Mouse (Mus musculus): ENCODE results near the gene Dek. TPM values are rescaled to one million over a fixed set of nuclear protein-coding genes. Genes with fewer than 3 reads are reported as not detected.

The Dek gene
- polyA plus RNA-seq, 1 experiment from 2014 or later = 152 TPM

DNA sequence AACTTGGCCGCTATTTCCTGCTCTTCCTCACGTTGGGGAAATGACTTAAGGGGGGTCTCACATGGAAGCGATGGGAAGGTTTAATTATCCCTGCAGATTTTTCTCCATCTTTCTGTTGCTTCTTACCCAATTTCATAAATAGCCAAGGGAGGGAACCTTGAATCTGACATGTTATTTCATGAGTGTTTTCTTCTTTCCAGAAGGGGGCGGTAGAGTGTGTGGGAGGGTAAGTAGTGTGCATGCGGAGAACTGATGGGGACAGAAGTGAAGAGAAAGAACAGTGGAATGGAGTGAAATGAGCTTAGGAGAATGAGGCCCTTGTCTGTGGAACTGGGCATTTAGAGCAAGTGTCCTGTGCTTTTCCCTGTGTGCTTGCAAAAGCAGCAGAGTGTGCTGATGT, 27.2 kb downstream of the Dek start:
- no peak overlapping the region for H3K27ac ChIP-seq (replicated peaks)
- ATAC-seq (ENCODE audit: extremely low read depth, insufficient number of reproducible peaks, low FRiP score, low TSS enrichment) = no peak
- H3K4me1 ChIP-seq = no peaks in the 10 kb centered on the region
- H3K27me3 ChIP-seq (replicated peaks) = no peaks in the 10 kb centered on the region
- H3K36me3 ChIP-seq = peaks cover 66% of the 10 kb centered on the region
- no peak overlapping the region for H3K4me2 ChIP-seq
- 68% methylated on average over 5 of the region's 5 CpGs for WGBS
- no peak overlapping the region for H3K4me3 ChIP-seq
- no peak overlapping the region for H3K9ac ChIP-seq
- peaks cover 3% of the 10 kb centered on the region; the same call in 1 of the 2 replicates for H3K9me3 ChIP-seq

DNA sequence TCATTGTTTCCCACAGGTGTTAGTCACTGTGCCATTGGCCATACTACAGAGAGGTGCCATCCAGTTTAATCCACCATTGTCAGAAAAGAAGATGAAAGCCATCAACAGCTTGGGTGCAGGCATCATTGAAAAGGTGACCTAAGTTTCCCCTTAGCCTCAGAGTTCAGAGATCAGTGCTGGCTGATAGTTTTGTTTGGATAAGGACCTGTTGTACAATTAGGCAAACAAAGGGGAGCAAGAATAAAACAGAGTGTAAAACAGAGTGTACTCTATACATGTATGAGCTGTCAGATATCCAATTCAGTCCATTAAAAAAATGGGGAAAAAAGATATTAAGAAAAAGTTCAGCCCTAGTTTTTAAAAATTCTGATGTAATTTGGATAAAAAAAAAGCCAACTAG, 28.6 kb downstream of the Dek start:
- no peak for ATAC-seq (ENCODE audit: extremely low read depth, insufficient number of reproducible peaks, low FRiP score, low TSS enrichment)
- Histone ChIP-seq H3K36me3 (peaks cover 64% of the 10 kb centered on the region), H3K9me3 (peaks cover 3% of the 10 kb centered on the region; the same call in 1 of the 2 replicates), H3K4me1 (no peaks in the 10 kb centered on the region), H3K4me2 (no peak overlapping the region), H3K4me3 (no peak overlapping the region), H3K27ac (replicated peaks) (no peak overlapping the region), H3K9ac (no peak overlapping the region), H3K27me3 (replicated peaks) (no peaks in the 10 kb centered on the region)

DNA sequence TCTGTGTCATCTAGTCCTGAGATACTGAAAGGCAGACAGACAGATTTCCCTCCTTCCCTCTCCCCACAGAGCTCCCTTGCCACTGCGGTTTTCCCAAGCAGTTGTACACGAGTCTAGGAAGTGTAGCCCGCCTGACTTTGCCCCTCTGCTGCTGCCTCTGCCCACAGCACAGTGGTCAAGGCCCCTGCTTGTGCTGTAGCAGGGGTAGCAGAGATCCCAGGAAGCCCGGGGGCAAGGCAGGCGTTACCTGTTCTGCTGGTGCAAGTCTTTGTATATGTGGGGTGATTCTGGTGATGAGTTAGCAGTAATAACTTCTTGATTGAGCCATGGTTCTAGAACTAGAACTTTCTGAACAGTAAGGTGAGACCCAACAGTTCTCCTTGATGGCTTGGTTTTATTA, 29.8 kb downstream of the Dek start:
- Histone ChIP-seq H3K4me1 (no peaks in the 10 kb centered on the region), H3K4me3 (no peak overlapping the region), H3K4me2 (no peak overlapping the region), H3K9ac (no peak overlapping the region), H3K36me3 (peaks cover 59% of the 10 kb centered on the region), H3K9me3 (peaks cover 3% of the 10 kb centered on the region; the same call in 1 of the 2 replicates), H3K27ac (replicated peaks) (no peak overlapping the region), H3K27me3 (replicated peaks) (no peaks in the 10 kb centered on the region)
- 73% methylated on average over 5 of the region's 5 CpGs for WGBS
- no peak for ATAC-seq (ENCODE audit: extremely low read depth, insufficient number of reproducible peaks, low FRiP score, low TSS enrichment)

DNA sequence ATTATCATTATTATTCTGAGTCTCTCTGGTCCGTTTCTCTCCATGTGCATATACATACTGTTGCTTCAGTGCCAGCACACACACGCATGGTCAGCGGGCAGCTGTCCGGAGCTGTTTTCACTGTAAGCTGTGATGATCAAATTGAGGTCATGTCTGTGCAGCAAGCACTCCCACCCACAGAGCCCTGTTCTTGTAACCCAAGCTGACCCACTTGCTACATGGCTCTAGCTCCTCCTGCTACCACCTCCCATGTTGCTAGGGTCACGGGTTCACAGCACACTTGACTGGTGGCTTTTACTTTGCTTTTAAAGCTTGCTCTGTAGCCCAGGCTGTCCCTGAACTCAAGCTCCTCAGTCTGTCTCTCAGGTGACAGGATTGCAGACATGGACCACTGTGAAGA, 33.5 kb downstream of the Dek start:
- H3K4me2 ChIP-seq = no peak overlapping the region
- H3K27me3 ChIP-seq (replicated peaks) = no peaks in the 10 kb centered on the region
- peaks cover 43% of the 10 kb centered on the region for H3K36me3 ChIP-seq
- H3K27ac ChIP-seq (replicated peaks) = no peak overlapping the region
- no peak overlapping the region for H3K9ac ChIP-seq
- WGBS = 84% methylated on average over 5 of the region's 5 CpGs
- H3K4me1 ChIP-seq = no peaks in the 10 kb centered on the region
- H3K9me3 ChIP-seq = no peaks in the 10 kb centered on the region
- ATAC-seq (ENCODE audit: extremely low read depth, insufficient number of reproducible peaks, low FRiP score, low TSS enrichment) = no peak
- no peak overlapping the region for H3K4me3 ChIP-seq

DNA sequence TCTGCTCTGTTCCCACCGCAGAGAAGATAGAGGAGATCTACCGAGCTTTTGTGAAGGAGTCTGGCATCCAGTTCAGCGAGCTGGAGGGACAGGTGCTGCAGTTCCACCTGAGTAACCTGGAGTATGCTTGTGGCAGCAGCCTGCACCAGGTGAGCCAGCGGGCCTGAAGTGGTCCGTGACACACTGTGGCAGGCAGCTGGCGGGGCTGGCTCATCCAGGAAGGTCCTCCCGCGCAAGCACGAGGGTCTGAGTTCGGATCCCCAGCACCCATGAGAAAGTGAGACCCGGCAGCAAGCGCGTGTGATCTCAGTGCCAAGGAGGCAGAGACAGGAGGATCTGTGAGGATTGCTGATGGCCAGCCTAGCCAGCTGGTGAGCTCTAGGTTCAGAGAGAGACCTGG, 34.1 kb downstream of the Dek start:
- Histone ChIP-seq H3K9me3 (no peaks in the 10 kb centered on the region), H3K4me2 (no peak overlapping the region), H3K4me1 (no peaks in the 10 kb centered on the region), H3K36me3 (peaks cover 49% of the 10 kb centered on the region), H3K27me3 (replicated peaks) (no peaks in the 10 kb centered on the region), H3K27ac (replicated peaks) (no peak overlapping the region), H3K4me3 (no peak overlapping the region), H3K9ac (no peak overlapping the region)
- WGBS = 90% methylated on average over 13 of the region's 13 CpGs
- no peak for ATAC-seq (ENCODE audit: extremely low read depth, insufficient number of reproducible peaks, low FRiP score, low TSS enrichment)

DNA sequence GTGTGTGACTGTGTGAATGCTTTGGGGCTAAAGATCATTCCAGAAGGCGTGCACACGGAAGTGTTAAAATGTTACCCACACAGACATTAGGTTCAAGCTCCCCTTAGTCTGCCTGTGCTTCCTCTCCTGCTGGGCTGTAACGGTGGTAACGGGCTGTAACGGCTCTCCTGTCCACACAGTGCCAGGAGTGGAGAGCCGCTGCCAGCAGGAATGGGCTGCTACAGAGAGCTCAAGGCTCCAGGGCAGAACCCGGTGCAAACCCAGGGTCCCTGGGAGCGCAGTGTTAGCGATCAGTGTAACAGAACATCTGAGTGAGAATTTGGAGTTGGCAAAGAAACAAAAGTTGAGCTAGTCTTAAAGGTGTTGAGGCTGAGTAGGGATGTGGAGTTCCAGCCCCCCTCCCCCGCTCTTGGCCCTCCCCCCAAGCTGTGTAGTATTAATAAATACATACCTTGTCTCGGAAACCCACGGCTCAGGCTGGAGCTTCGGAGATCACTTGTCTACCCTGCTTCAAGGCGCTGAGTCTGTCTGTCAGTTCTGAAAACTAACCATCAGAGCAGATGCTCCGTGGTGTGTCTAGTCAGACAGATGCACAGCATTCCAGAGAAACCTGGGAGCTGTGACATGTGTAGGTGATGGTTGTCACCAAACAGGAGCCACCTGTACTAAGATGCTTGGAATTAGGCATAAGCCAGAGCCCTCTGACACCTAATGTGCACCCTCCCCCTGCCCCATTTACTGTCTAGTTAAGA, 35.5 kb downstream of the Dek start:
- Histone ChIP-seq H3K27ac (replicated peaks) (no peak overlapping the region), H3K4me1 (no peaks in the 10 kb centered on the region), H3K9me3 (no peaks in the 10 kb centered on the region), H3K4me3 (no peak overlapping the region), H3K4me2 (no peak overlapping the region), H3K9ac (no peak overlapping the region), H3K27me3 (replicated peaks) (no peaks in the 10 kb centered on the region), H3K36me3 (peaks cover 54% of the 10 kb centered on the region)
- WGBS = 75% methylated on average over 15 of the region's 15 CpGs
- ATAC-seq (ENCODE audit: extremely low read depth, insufficient number of reproducible peaks, low FRiP score, low TSS enrichment) = no peak

DNA sequence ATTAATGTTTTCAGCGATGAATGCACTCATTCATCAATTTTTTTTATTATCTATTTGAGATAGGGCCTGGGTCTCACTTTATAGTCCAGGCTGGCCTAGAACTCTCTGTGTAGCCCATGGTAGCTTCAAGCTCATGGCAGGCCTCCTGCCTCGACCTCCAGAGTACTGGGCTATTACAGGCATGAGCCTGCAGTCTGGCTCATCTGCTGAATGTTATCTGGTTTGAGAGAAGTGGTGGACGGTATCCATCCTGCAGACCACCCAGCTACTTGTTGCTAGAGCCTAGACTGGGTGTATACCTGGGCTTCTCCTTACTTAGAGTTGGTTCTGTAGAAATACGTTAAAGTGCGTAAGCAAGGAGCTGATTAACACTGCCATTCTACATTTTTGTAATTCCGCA, 39.0 kb downstream of the Dek start:
- H3K9me3 ChIP-seq = no peaks in the 10 kb centered on the region
- H3K27ac ChIP-seq (replicated peaks) = no peak overlapping the region
- no peaks in the 10 kb centered on the region for H3K27me3 ChIP-seq (replicated peaks)
- no peak overlapping the region for H3K4me3 ChIP-seq
- no peak overlapping the region for H3K9ac ChIP-seq
- 81% methylated on average over 6 of the region's 6 CpGs for WGBS
- peaks cover 4% of the 10 kb centered on the region; the same call in 1 of the 2 replicates for H3K4me1 ChIP-seq
- peaks cover 41% of the 10 kb centered on the region for H3K36me3 ChIP-seq
- ATAC-seq (ENCODE audit: extremely low read depth, insufficient number of reproducible peaks, low FRiP score, low TSS enrichment) = no peak
- no peak overlapping the region for H3K4me2 ChIP-seq

DNA sequence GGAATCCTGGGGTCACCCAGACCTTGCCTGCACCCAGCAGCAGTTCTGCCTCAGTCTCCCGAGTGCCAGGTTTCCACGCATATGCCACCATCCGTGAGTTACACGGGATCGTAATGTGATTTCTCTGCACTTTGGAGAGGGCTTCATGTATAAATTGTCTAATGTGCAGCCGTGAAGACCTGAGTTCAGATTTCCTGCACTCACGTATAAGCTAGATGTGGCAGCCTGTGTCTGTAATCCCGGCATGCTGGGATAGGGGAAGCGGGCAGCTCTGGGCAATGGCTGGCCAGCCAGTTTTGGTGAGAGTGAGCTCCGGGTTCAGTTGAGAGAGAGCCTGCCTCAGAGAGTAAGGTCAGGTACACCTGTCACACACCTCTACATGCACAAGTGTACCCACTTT, 39.5 kb downstream of the Dek start:
- Histone ChIP-seq H3K4me2 (no peak overlapping the region), H3K9ac (no peak overlapping the region), H3K36me3 (peaks cover 40% of the 10 kb centered on the region), H3K4me3 (no peak overlapping the region), H3K4me1 (peaks cover 4% of the 10 kb centered on the region; the same call in 1 of the 2 replicates), H3K9me3 (no peaks in the 10 kb centered on the region), H3K27ac (replicated peaks) (no peak overlapping the region), H3K27me3 (replicated peaks) (no peaks in the 10 kb centered on the region)
- WGBS = 90% methylated on average over 10 of the region's 10 CpGs
- no peak for ATAC-seq (ENCODE audit: extremely low read depth, insufficient number of reproducible peaks, low FRiP score, low TSS enrichment)

DNA sequence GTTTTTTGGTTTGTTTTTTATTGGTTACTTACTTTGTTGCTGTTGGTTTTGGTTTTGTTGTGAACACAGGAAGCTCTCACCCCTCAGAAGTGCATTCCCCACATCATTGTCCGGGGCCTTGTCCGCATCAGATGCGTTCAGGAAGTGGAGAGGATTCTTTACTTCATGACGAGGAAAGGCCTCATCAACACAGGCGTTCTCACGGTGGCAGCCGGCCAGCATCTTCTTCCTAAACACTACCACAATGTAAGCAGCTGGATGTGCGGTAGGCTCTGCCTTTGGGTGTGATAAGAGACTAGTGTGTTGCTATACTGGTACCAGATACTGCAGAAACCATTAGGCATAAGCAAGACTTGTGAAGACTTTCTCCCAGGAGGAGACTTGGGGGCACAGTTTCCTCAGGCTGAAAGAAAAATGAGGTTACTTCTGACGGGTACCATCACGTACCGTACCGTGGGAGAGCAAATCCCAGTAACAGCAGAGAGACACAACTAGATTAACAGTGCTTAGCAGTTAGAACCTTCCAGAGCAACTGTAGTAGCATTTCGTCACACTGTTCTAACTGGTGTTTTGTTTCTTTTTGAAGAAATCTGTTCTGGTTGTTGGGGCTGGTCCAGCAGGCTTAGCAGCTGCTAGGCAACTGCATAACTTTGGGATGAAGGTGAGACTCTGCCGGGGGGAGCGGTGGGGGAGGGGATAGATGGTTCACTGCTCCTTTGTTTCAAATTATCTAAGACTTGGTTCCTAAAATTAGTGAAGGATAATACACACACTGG, 41.8 kb downstream of the Dek start:
- no peak overlapping the region for H3K4me3 ChIP-seq
- no peak overlapping the region for H3K27ac ChIP-seq (replicated peaks)
- no peaks in the 10 kb centered on the region for H3K27me3 ChIP-seq (replicated peaks)
- peaks cover 4% of the 10 kb centered on the region; the same call in 1 of the 2 replicates for H3K4me1 ChIP-seq
- peaks cover 52% of the 10 kb centered on the region for H3K36me3 ChIP-seq
- no peak overlapping the region for H3K9ac ChIP-seq
- 71% methylated on average over 15 of the region's 15 CpGs for WGBS
- H3K9me3 ChIP-seq = no peaks in the 10 kb centered on the region
- no peak overlapping the region for H3K4me2 ChIP-seq
- ATAC-seq (ENCODE audit: extremely low read depth, insufficient number of reproducible peaks, low FRiP score, low TSS enrichment) = no peak

DNA sequence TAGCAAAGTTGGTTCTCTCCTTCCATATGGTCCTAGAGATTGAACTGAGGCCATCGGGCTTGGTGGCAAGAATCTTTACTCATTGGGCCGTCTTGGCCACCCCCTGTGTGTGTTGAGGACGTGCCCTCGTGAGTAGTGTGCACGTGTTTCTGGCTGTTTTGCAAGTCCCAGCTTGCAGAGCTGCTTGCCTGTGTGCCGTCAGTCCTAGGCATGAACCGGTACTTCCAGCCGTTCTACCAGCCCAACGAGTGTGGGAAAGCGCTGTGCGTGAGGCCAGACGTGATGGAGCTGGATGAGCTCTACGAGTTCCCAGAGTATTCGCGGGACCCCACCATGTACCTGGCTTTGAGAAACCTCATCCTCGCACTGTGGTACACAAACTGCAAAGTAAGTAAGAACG, 43.2 kb downstream of the Dek start:
- WGBS = 91% methylated on average over 17 of the region's 17 CpGs

DNA sequence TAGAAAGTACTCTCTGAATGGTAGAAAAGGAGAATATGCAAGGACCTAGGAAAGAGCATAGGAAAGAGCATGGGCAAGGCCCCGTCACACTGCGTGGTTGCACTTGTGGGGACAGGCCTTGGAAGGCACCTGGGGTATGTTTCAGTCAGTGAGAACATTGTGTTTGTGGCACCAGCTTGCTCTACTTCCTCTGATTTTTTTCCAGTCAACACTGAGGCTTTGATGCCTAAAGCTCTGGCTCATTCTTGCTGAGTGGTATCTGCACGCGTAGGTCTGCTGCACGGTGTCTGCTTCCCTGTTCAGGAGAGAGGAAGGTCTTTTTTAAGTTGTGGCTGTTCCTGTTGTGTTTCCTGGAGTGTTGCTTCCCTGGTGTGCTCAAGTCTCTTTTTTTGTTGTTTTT, 49.2 kb downstream of the Dek start:
- no peaks in the 10 kb centered on the region for H3K9me3 ChIP-seq
- no peak overlapping the region for H3K4me2 ChIP-seq
- 80% methylated on average over 5 of the region's 5 CpGs for WGBS
- H3K27me3 ChIP-seq (replicated peaks) = no peaks in the 10 kb centered on the region
- no peak overlapping the region for H3K4me3 ChIP-seq
- no peak overlapping the region for H3K9ac ChIP-seq
- no peaks in the 10 kb centered on the region for H3K4me1 ChIP-seq
- peaks cover 49% of the 10 kb centered on the region for H3K36me3 ChIP-seq
- no peak overlapping the region for H3K27ac ChIP-seq (replicated peaks)
- no peak for ATAC-seq (ENCODE audit: extremely low read depth, insufficient number of reproducible peaks, low FRiP score, low TSS enrichment)

More for the DNA sequence above, 43.2 kb downstream of the Dek start:
- H3K4me3 ChIP-seq = no peak overlapping the region
- peaks cover 52% of the 10 kb centered on the region for H3K36me3 ChIP-seq
- no peak overlapping the region for H3K9ac ChIP-seq
- no peaks in the 10 kb centered on the region for H3K9me3 ChIP-seq
- H3K27me3 ChIP-seq (replicated peaks) = no peaks in the 10 kb centered on the region
- no peak overlapping the region for H3K27ac ChIP-seq (replicated peaks)
- no peak for ATAC-seq (ENCODE audit: extremely low read depth, insufficient number of reproducible peaks, low FRiP score, low TSS enrichment)
- H3K4me2 ChIP-seq = no peak overlapping the region
- H3K4me1 ChIP-seq = peaks cover 4% of the 10 kb centered on the region; the same call in 1 of the 2 replicates

Measured in heart, embryonic 13.5 days (tissue).